8 mouse cellular contexts compared by ENCODE assay signal in the genomic region with DNA sequence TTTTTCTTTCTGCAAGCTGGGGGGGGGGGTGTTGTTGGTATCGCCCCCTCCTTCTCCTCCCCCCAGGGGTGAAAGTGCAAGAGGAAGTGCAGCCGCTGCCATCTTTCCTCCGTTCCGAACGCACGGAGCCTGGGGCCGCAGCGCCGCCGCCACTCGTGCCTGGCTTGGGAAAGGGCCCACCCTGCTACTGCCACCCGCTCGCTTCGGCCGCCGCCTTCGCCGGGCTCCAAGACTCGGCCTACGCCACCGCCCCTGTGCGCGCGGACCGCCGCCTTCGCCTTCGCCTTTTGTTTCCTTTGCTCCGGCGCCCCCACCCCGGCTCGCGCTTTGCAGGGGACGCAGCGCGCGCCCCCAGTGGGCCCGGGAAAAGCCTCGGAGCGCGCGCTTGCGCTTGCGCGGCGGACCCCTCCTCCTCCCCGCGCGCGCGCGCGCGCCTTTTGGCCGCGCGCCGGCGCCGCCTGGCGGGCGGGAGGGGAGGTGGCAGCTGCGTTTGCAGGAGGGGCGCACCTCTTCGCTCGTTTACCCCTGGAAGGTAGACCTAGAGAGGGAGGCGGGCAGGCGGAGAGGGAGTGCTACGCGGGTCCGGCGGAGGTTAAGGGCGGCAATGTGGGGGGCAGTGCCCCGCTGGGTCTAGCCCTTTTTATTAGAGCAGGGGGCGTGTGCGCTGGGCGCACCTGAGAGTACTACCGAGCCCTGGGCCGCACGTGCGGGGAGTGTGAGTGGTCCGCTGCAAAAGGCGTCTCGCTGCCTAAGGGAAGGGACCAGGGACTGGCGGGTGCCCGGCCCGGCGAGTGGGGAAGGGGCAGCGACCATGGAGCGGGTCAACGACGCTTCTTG. TPM values are rescaled to one million over a fixed set of nuclear protein-coding genes. Genes with fewer than 3 reads are reported as not detected.
DNase-seq lines count a peak whose midpoint lies in the region; ATAC-seq and TF ChIP-seq lines count a peak whose summit lies in the region.

No protein-coding gene starts in this region.

- peak; percentile 97 for DNase-seq in brain, embryonic 14.5 days (ENCODE audit: low read depth)
- DNase-seq in kidney, postnatal 14 days = peak; percentile 92
- DNase-seq in stomach, postnatal 0 days (ENCODE audit: low spot score) = peak; percentile 82

- WGBS in heart, embryonic 15.5 days = under 1% methylated on average over 79 of the region's 92 CpGs
- under 1% methylated on average over 74 of the region's 92 CpGs for WGBS in liver, embryonic 16.5 days (ENCODE audit: insufficient replicate concordance)
- WGBS in neural tube, embryonic 12.5 days = under 1% methylated on average over 91 of the region's 92 CpGs
- under 1% methylated on average over 73 of the region's 92 CpGs for WGBS in stomach, postnatal 0 days

- H3K27me3 ChIP-seq in heart, embryonic 15.5 days = no peaks in the 10 kb centered on the region
- H3K27me3 ChIP-seq in liver, embryonic 16.5 days (ENCODE audit: control insufficient read depth, insufficient read depth, low read depth, low read length) = no peaks in the 10 kb centered on the region
- no peaks in the 10 kb centered on the region for H3K27me3 ChIP-seq in neural tube, embryonic 12.5 days (replicated peaks)
- no peaks in the 10 kb centered on the region for H3K27me3 ChIP-seq in stomach, postnatal 0 days (ENCODE audit: control insufficient read depth, insufficient read depth, low read length)

- TF ChIP-seq CTCF in brain, embryonic 14.5 days (IDR thresholded peaks at IDR 0.05; ENCODE audit: borderline replicate concordance, extremely low read depth, insufficient read depth, insufficient read length) = peak; percentile 76
- TF ChIP-seq CTCF in stomach, postnatal 0 days (IDR thresholded peaks at IDR 0.05; ENCODE audit: low read depth) = peak; percentile 68

- peaks cover 48% of the 10 kb centered on the region for H3K4me1 ChIP-seq in heart, embryonic 15.5 days (replicated peaks)
- H3K4me1 ChIP-seq in liver, embryonic 16.5 days (ENCODE audit: control insufficient read depth, low read depth, low read length) = peaks cover 43% of the 10 kb centered on the region
- peaks cover 32% of the 10 kb centered on the region for H3K4me1 ChIP-seq in neural tube, embryonic 12.5 days
- peaks cover 8% of the 10 kb centered on the region for H3K4me1 ChIP-seq in stomach, postnatal 0 days (replicated peaks; ENCODE audit: control insufficient read depth, insufficient read depth)

- ATAC-seq in CD4-positive, CD25-positive, alpha-beta regulatory T cell, adult 4 months = peak; percentile 58
- peak; percentile 41 for ATAC-seq in erythroblast, adult 5-6 weeks (replicated peaks; ENCODE audit: low FRiP score, poor library complexity, severe bottlenecking)
- peak; percentile 66 for ATAC-seq in heart, embryonic 15.5 days (replicated peaks; ENCODE audit: insufficient number of reproducible peaks, insufficient read depth, low FRiP score, low read depth)
- peak; percentile 55 for ATAC-seq in liver, embryonic 16.5 days (ENCODE audit: low read depth)
- peak; percentile 52 for ATAC-seq in neural tube, embryonic 12.5 days (ENCODE audit: low FRiP score, low read depth)
- peak; percentile 64 for ATAC-seq in stomach, postnatal 0 days (ENCODE audit: low FRiP score, low TSS enrichment)

- H3K9ac ChIP-seq in heart, embryonic 15.5 days = peak overlapping the region; percentile 99
- peak overlapping the region; percentile 89 for H3K9ac ChIP-seq in liver, embryonic 16.5 days (ENCODE audit: low read depth, low read length)
- H3K9ac ChIP-seq in neural tube, embryonic 12.5 days = peak overlapping the region; percentile 94
- H3K9ac ChIP-seq in stomach, postnatal 0 days (ENCODE audit: low read length) = peak overlapping the region; percentile 92

- no peak for TF ChIP-seq EP300 in stomach, postnatal 0 days (optimal IDR thresholded peaks at IDR 0.05)

- no peaks in the 10 kb centered on the region for H3K9me3 ChIP-seq in heart, embryonic 15.5 days (replicated peaks)
- H3K9me3 ChIP-seq in liver, embryonic 16.5 days (replicated peaks; ENCODE audit: control insufficient read depth, low read length) = no peaks in the 10 kb centered on the region
- no peaks in the 10 kb centered on the region for H3K9me3 ChIP-seq in neural tube, embryonic 12.5 days
- H3K9me3 ChIP-seq in stomach, postnatal 0 days (ENCODE audit: control insufficient read depth, low read length) = no peaks in the 10 kb centered on the region

- peak overlapping the region; percentile 85 for H3K4me2 ChIP-seq in heart, embryonic 15.5 days
- peak overlapping the region; percentile 98 for H3K4me2 ChIP-seq in liver, embryonic 16.5 days (ENCODE audit: low read depth, low read length)
- peak overlapping the region; percentile 93 for H3K4me2 ChIP-seq in neural tube, embryonic 12.5 days (replicated peaks)
- peak overlapping the region; percentile 100 for H3K4me2 ChIP-seq in stomach, postnatal 0 days (replicated peaks; ENCODE audit: low read depth)

- peak overlapping the region; percentile 99 for H3K27ac ChIP-seq in heart, embryonic 15.5 days
- H3K27ac ChIP-seq in liver, embryonic 16.5 days (ENCODE audit: low read length) = peak overlapping the region; percentile 92
- H3K27ac ChIP-seq in neural tube, embryonic 12.5 days = peak overlapping the region; percentile 99
- H3K27ac ChIP-seq in stomach, postnatal 0 days (replicated peaks) = peak overlapping the region; percentile 99

- H3K36me3 ChIP-seq in heart, embryonic 15.5 days = peaks cover 20% of the 10 kb centered on the region
- peaks cover 11% of the 10 kb centered on the region for H3K36me3 ChIP-seq in liver, embryonic 16.5 days (ENCODE audit: control insufficient read depth, insufficient read depth)
- peaks cover 18% of the 10 kb centered on the region for H3K36me3 ChIP-seq in neural tube, embryonic 12.5 days
- peaks cover 10% of the 10 kb centered on the region; the same call in 1 of the 2 replicates for H3K36me3 ChIP-seq in stomach, postnatal 0 days (ENCODE audit: control insufficient read depth, insufficient read depth, low read length)

- peak; percentile 85 for TF ChIP-seq POLR2A in brain, embryonic 14.5 days (IDR thresholded peaks at IDR 0.05; ENCODE audit: borderline replicate concordance, extremely low read depth, insufficient read depth, insufficient read length, poor library complexity, severe bottlenecking)

- H3K4me3 ChIP-seq in heart, embryonic 15.5 days = peak overlapping the region; percentile 77
- H3K4me3 ChIP-seq in liver, embryonic 16.5 days (ENCODE audit: low read depth, low read length) = peak overlapping the region; percentile 84
- H3K4me3 ChIP-seq in neural tube, embryonic 12.5 days = peak overlapping the region; percentile 88
- H3K4me3 ChIP-seq in stomach, postnatal 0 days (ENCODE audit: low read depth, low read length) = peak overlapping the region; percentile 83

RNA-seq across cellular contexts. Expression of a gene that starts 1.3 kb away (rescaled TPM):
- 10 to 100 TPM; 14.2 to 17.7 TPM for polyA plus RNA-seq in CD4-positive, CD25-positive, alpha-beta regulatory T cell, adult 4 months (2017; shearing (Covaris generic))
- 96.7 and 102 TPM in 2 replicates for polyA plus RNA-seq in brain, embryonic 14.5 days (2012; rRNA removed)
- total RNA-seq in erythroblast, adult 5-6 weeks (2015; ENCODE audit: low replicate concordance) = 18.0 and 18.6 TPM in 2 replicates
- 13.5 and 22.2 TPM in 2 replicates for total RNA-seq in erythroblast, adult 5-6 weeks (2017; ENCODE audit: low replicate concordance)
- 20.0 and 32.0 TPM in 2 replicates for polyA plus RNA-seq in heart, embryonic 15.5 days (2015; fragmentation: Nextera tagmentation; extraction: Ambion mirVana)
- 8.7 and 9.2 TPM in 2 replicates for polyA plus RNA-seq in liver, embryonic 16.5 days (2015; fragmentation: Nextera tagmentation; extraction: Ambion mirVana)
- polyA plus RNA-seq in neural tube, embryonic 12.5 days (2016; fragmentation: Nextera tagmentation; extraction: Ambion mirVana) = 115 and 117 TPM in 2 replicates
- 12.2 and 14.1 TPM in 2 replicates for polyA plus RNA-seq in stomach, postnatal 0 days (2015; fragmentation: Nextera tagmentation; extraction: Ambion mirVana)

RNA-seq across cellular contexts. Expression of a gene that starts 23.8 kb away (rescaled TPM):
- 100 to 1,000 TPM; 175 to 190 TPM for polyA plus RNA-seq in CD4-positive, CD25-positive, alpha-beta regulatory T cell, adult 4 months (2017; shearing (Covaris generic))
- polyA plus RNA-seq in brain, embryonic 14.5 days (2012; rRNA removed) = 85.8 and 96.3 TPM in 2 replicates
- total RNA-seq in erythroblast, adult 5-6 weeks (2015; ENCODE audit: low replicate concordance) = 54.8 and 79.9 TPM in 2 replicates
- total RNA-seq in erythroblast, adult 5-6 weeks (2017; ENCODE audit: low replicate concordance) = 66.1 and 97.9 TPM in 2 replicates
- polyA plus RNA-seq in heart, embryonic 15.5 days (2015; fragmentation: Nextera tagmentation; extraction: Ambion mirVana) = 142 and 159 TPM in 2 replicates
- polyA plus RNA-seq in liver, embryonic 16.5 days (2015; fragmentation: Nextera tagmentation; extraction: Ambion mirVana) = 91.6 and 103 TPM in 2 replicates
- polyA plus RNA-seq in neural tube, embryonic 12.5 days (2016; fragmentation: Nextera tagmentation; extraction: Ambion mirVana) = 261 and 274 TPM in 2 replicates
- polyA plus RNA-seq in stomach, postnatal 0 days (2015; fragmentation: Nextera tagmentation; extraction: Ambion mirVana) = 103 and 109 TPM in 2 replicates

RNA-seq across cellular contexts. Expression of a gene that starts 40.2 kb away (rescaled TPM):
- 10 to 100 TPM; 54.8 to 78.5 TPM for polyA plus RNA-seq in CD4-positive, CD25-positive, alpha-beta regulatory T cell, adult 4 months (2017; shearing (Covaris generic))
- 17.0 and 24.6 TPM in 2 replicates for polyA plus RNA-seq in brain, embryonic 14.5 days (2012; rRNA removed)
- 0.77 and 2.9 TPM in 2 replicates for total RNA-seq in erythroblast, adult 5-6 weeks (2015; ENCODE audit: low replicate concordance)
- total RNA-seq in erythroblast, adult 5-6 weeks (2017; ENCODE audit: low replicate concordance) = 3.5 and 3.8 TPM in 2 replicates
- polyA plus RNA-seq in heart, embryonic 15.5 days (2015; fragmentation: Nextera tagmentation; extraction: Ambion mirVana) = 35.1 and 36.1 TPM in 2 replicates
- polyA plus RNA-seq in liver, embryonic 16.5 days (2015; fragmentation: Nextera tagmentation; extraction: Ambion mirVana) = 1.4 and 1.9 TPM in 2 replicates
- 21.2 and 22.6 TPM in 2 replicates for polyA plus RNA-seq in neural tube, embryonic 12.5 days (2016; fragmentation: Nextera tagmentation; extraction: Ambion mirVana)
- polyA plus RNA-seq in stomach, postnatal 0 days (2015; fragmentation: Nextera tagmentation; extraction: Ambion mirVana) = 8.9 and 9.0 TPM in 2 replicates

Comparison
In these comparisons a context has a peak if more than half of its experiments do, and no peak if none do; other contexts are left out.
1. Peak in every context shown above with its lines: DNase-seq, ATAC-seq, H3K4me3 ChIP-seq and H3K27ac ChIP-seq.